Mouse (Mus musculus) liver, embryonic 13.5 days (tissue): ENCODE data around the gene Cux2. TPM values are rescaled to one million over a fixed set of nuclear protein-coding genes. Genes with fewer than 3 reads are reported as not detected.

Experiments
- ATAC-seq: fragments of 200-750 bp; cut with Nextera tagmentation; 2 replicates; pipeline ENCODE4 v1.8.0; 2017; ENCODE audit warnings: low read depth, mild to moderate bottlenecking, moderate number of reproducible peaks, moderate library complexity
- DNase-seq: peaks from one replicate; pipeline ENCODE4 v3.0.0; 2022
- H3K27ac ChIP-seq: fragments of 300-500 bp; sonication (generic); 2 replicates; pipeline ENCODE4 v1.5.1; 2015; ENCODE audit warnings: moderate library complexity, mild to moderate bottlenecking, inconsistent platforms
- H3K27me3 ChIP-seq: fragments of 300-500 bp; sonication (generic); 2 replicates; pipeline ENCODE4 v1.6.1; 2015; ENCODE audit warnings: mild to moderate bottlenecking, inconsistent platforms
- H3K36me3 ChIP-seq: fragments of 300-500 bp; sonication (generic); 2 replicates; pipeline ENCODE4 v1.6.1; 2015; ENCODE audit warnings: mild to moderate bottlenecking, inconsistent platforms
- H3K4me1 ChIP-seq: fragments of 300-500 bp; sonication (generic); replicated peaks from 2 replicates; pipeline ENCODE4 v1.6.1; 2015; ENCODE audit warnings: inconsistent platforms
- H3K4me2 ChIP-seq: fragments of 300-500 bp; sonication (generic); 2 replicates; pipeline ENCODE4 v1.6.1; 2015; ENCODE audit warnings: inconsistent platforms, mild to moderate bottlenecking, moderate library complexity
- H3K4me3 ChIP-seq: fragments of 300-500 bp; sonication (generic); replicated peaks from 2 replicates; pipeline ENCODE4 v1.5.1; 2015; ENCODE audit warnings: mild to moderate bottlenecking, inconsistent platforms
- H3K9ac ChIP-seq: fragments of 300-500 bp; sonication (generic); 2 replicates; pipeline ENCODE4 v1.6.1; 2015; ENCODE audit warnings: mild to moderate bottlenecking, inconsistent platforms
- H3K9me3 ChIP-seq: fragments of 300-500 bp; sonication (generic); replicated peaks from 2 replicates; pipeline ENCODE4 v1.6.1; 2016; ENCODE audit warnings: inconsistent platforms
- WGBS: fragments of 180-500 bp; shearing (Covaris S2); methylation state at CpG from one replicate; pipeline ENCODE4 v1.1.7; 2015; ENCODE audit not compliant: insufficient replicate concordance; 5-methylcytosine and 5-hydroxymethylcytosine counted together
- polyA plus RNA-seq: library from polyadenylated mRNA; unstranded; fragments of >200 nt; fragmentation: Nextera tagmentation; extraction: Ambion mirVana; gene quantifications from 2 replicates; pipeline ENCODE4 v1.2.1, GENCODE M21; 2015

Gene Cux2
- polyA plus RNA-seq, 1 experiment from 2014 or later = 0.59 TPM

GRCm38 (mm10) chr5:122035278-122035677 lies 14.6 kb downstream of the Cux2 start:
- Histone ChIP-seq H3K27me3 (no peaks in the 10 kb centered on the region; the same call in 1 of the 2 replicates), H3K9me3 (no peaks in the 10 kb centered on the region), H3K4me3 (no peak overlapping the region), H3K27ac (no peak overlapping the region), H3K9ac (no peak overlapping the region), H3K36me3 (no peaks in the 10 kb centered on the region), H3K4me1 (no peaks in the 10 kb centered on the region), H3K4me2 (no peak overlapping the region)
- ATAC-seq (no peak), DNase-seq (no peak)
- WGBS = 45% methylated on average over 5 of the region's 5 CpGs

DNA sequence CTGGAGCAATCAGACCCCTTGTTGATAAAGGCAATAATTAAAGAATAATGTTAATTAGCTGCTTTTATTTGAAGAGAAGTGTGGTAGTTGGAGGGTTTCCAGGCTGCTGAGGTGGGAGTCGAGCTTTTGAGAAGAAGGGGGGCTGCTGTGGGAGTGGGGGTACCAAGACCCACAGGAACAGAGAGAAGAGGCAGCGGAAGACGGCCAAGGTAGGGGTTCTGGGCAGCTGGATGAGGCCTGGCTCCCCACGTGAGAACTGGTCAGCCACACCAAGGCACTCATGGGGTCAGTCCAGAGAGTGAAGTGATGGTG lies 16.8 kb downstream of the Cux2 start:
- no peaks in the 10 kb centered on the region for H3K36me3 ChIP-seq
- no peak overlapping the region for H3K4me3 ChIP-seq
- WGBS = 46% methylated on average over 4 of the region's 4 CpGs
- no peaks in the 10 kb centered on the region for H3K27me3 ChIP-seq
- no peak overlapping the region for H3K9ac ChIP-seq
- ATAC-seq (no peak), DNase-seq (no peak)
- H3K9me3 ChIP-seq = no peaks in the 10 kb centered on the region
- H3K4me1 ChIP-seq = no peaks in the 10 kb centered on the region
- H3K4me2 ChIP-seq = no peak overlapping the region
- H3K27ac ChIP-seq = no peak overlapping the region

GRCm38 (mm10) chr5:122032471-122033166 lies 17.3 kb downstream of the Cux2 start:
- H3K4me1 ChIP-seq = no peaks in the 10 kb centered on the region
- H3K9ac ChIP-seq = no peak overlapping the region
- 71% methylated on average over 19 of the region's 19 CpGs for WGBS
- H3K9me3 ChIP-seq = no peaks in the 10 kb centered on the region
- no peak overlapping the region for H3K4me2 ChIP-seq
- H3K36me3 ChIP-seq = no peaks in the 10 kb centered on the region
- H3K27ac ChIP-seq = no peak overlapping the region
- H3K4me3 ChIP-seq = no peak overlapping the region
- H3K27me3 ChIP-seq = no peaks in the 10 kb centered on the region
- no peak for DNase-seq
- no peak for ATAC-seq

DNA sequence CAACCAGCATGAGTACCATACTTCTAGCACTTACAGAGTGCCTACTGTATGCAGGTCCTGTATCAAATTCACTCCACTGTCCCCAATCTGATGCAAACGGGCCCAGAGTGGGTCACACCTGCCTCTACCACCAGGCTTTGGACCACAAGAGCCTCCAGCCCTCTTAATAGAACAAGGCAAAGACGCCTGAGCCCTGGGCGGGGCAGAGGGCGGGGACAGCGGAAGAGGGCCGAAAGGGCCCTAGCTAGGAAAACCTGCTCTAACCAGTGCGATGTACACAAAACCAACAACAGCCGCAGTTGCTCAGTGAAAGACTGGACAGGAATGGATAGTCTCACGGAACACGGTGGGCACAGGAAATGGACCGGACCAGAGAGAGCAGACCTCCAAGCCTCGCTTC lies 18.8 kb downstream of the Cux2 start:
- no peak for DNase-seq
- no peak for ATAC-seq
- Histone ChIP-seq H3K36me3 (no peaks in the 10 kb centered on the region), H3K27ac (no peak overlapping the region), H3K4me2 (no peak overlapping the region), H3K4me3 (no peak overlapping the region), H3K4me1 (no peaks in the 10 kb centered on the region), H3K9me3 (no peaks in the 10 kb centered on the region), H3K9ac (no peak overlapping the region), H3K27me3 (no peaks in the 10 kb centered on the region)
- WGBS = 58% methylated on average over 12 of the region's 12 CpGs

DNA sequence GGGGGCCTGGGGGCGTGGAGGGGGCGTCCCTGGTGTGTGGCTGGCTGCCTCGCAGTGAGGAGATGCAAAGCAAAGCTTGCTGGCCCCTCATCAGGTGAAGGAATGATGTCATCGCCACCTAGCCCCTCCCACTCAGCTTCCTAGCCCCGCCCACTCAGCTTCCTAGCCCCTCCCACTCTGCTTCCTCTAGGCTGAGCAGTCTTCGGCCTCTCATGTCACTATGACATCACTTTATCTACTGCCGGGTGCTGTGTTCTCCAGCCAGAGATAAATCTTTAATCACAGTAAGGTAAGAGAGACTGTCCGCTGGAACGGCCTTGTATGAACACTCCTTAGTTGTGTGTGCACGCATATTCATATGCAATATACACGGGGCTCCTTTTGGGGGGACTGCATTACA lies 19.3 kb downstream of the Cux2 start:
- DNase-seq (no peak), ATAC-seq (no peak)
- no peak overlapping the region for H3K4me3 ChIP-seq
- no peaks in the 10 kb centered on the region for H3K27me3 ChIP-seq
- H3K4me2 ChIP-seq = no peak overlapping the region
- no peaks in the 10 kb centered on the region for H3K4me1 ChIP-seq
- 47% methylated on average over 11 of the region's 11 CpGs for WGBS
- H3K27ac ChIP-seq = no peak overlapping the region
- no peaks in the 10 kb centered on the region for H3K36me3 ChIP-seq
- no peak overlapping the region for H3K9ac ChIP-seq
- no peaks in the 10 kb centered on the region for H3K9me3 ChIP-seq

DNA sequence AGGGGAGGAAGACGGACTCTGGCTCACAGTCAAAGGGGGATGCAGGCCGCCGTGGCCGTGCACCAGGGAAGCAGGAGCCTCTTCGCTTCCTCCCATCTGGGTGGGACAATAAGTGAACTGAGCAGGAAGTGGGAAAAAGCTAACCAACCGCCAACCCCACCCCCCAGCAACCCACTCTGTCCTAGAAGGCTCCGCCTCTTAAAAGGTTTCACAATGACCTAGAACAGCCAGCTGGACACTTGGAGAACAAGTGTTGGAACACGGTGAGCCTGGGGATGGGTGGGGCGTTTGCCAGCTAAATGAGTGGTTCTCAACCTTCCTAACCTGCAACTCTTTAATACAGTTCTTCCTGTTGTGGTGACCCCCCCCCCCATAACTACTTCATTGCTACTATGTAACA lies 23.1 kb downstream of the Cux2 start:
- 35% methylated on average over 9 of the region's 9 CpGs for WGBS
- Histone ChIP-seq H3K4me2 (peak overlapping the region; percentile 33), H3K27ac (peak overlapping the region; percentile 72)

DNA sequence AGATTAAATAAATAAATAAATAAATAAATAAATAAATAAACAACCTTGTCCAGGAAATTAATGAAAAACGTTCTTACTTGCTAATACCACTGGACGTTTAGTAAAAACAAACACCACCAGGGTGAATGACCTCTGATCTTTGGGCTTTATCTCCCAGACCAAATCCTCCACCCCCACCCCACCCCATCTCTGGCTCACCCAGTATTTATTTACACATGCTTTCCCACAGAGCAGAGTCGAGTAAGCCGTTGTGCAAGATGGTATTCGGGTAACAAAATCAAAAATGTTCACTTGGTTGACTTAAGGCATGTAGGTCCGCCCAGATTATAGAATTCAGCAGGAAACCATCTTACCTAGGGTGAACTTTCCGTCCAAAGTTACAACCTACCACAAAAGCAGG lies 23.6 kb downstream of the Cux2 start:
- Histone ChIP-seq H3K9me3 (peaks cover 6% of the 10 kb centered on the region; the same call in 1 of the 2 replicates), H3K9ac (no peak overlapping the region), H3K27ac (peak overlapping the region; percentile 72), H3K4me1 (no peaks in the 10 kb centered on the region), H3K27me3 (no peaks in the 10 kb centered on the region), H3K4me3 (no peak overlapping the region), H3K36me3 (no peaks in the 10 kb centered on the region), H3K4me2 (peak overlapping the region; percentile 33)
- ATAC-seq (peak; percentile 67), DNase-seq (no peak)
- 50% methylated on average over 7 of the region's 7 CpGs for WGBS

More for the DNA sequence above, 23.1 kb downstream of the Cux2 start:
- H3K4me1 ChIP-seq = no peaks in the 10 kb centered on the region
- H3K4me3 ChIP-seq = no peak overlapping the region
- DNase-seq (no peak), ATAC-seq (peak; percentile 33; the same call in 1 of the 2 replicates)
- no peaks in the 10 kb centered on the region for H3K27me3 ChIP-seq
- no peak overlapping the region for H3K9ac ChIP-seq
- H3K9me3 ChIP-seq = peaks cover 6% of the 10 kb centered on the region; the same call in 1 of the 2 replicates
- no peaks in the 10 kb centered on the region for H3K36me3 ChIP-seq

- H3K4me2 ChIP-seq = no peak overlapping the region
- no peak for ATAC-seq
- DNase-seq = no peak
- H3K9me3 ChIP-seq = peaks cover 6% of the 10 kb centered on the region; the same call in 1 of the 2 replicates
- no peaks in the 10 kb centered on the region for H3K27me3 ChIP-seq
- no peak overlapping the region for H3K27ac ChIP-seq
- no peak overlapping the region for H3K4me3 ChIP-seq
- H3K9ac ChIP-seq = no peak overlapping the region
- no peaks in the 10 kb centered on the region for H3K36me3 ChIP-seq
- WGBS = 70% methylated on average over 11 of the region's 11 CpGs
- no peaks in the 10 kb centered on the region for H3K4me1 ChIP-seq
These were observed 24.8 kb downstream of the Cux2 start for GRCm38 (mm10) chr5:122025117-122025516.

- H3K4me3 ChIP-seq = no peak overlapping the region
- H3K9me3 ChIP-seq = peaks cover 6% of the 10 kb centered on the region; the same call in 1 of the 2 replicates
- ATAC-seq (peak; percentile 43), DNase-seq (no peak)
- H3K27ac ChIP-seq = no peak overlapping the region
- no peaks in the 10 kb centered on the region for H3K36me3 ChIP-seq
- WGBS = 69% methylated on average over 17 of the region's 17 CpGs
- no peak overlapping the region for H3K9ac ChIP-seq
- peak overlapping the region; percentile 13 for H3K4me2 ChIP-seq
- no peaks in the 10 kb centered on the region for H3K27me3 ChIP-seq
- peaks cover 26% of the 10 kb centered on the region for H3K4me1 ChIP-seq
These were observed 30.6 kb downstream of the Cux2 start for GRCm38 (mm10) chr5:122019288-122019687.

DNA sequence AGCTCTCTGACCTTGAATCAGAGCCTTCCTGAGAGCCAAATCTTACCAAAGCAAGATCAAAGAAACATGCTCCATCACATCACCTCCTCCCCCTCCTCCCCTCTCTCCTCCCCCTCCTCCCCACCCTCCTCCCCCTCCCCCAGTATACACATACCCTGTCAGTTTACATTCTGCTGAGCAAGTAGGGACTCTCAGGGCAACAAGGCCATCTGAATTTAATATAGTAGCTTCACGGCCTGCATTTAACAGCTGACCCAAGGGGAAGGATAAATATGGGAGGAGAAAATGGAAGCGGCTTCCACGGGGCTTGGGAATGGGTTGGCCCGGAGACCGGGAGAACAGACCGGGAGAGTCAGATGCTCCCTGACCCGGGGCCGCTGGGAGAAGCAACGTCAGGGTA lies 32.1 kb downstream of the Cux2 start:
- Histone ChIP-seq H3K4me2 (no peak overlapping the region; the same call in 1 of the 2 replicates), H3K27ac (no peak overlapping the region), H3K27me3 (no peaks in the 10 kb centered on the region), H3K36me3 (no peaks in the 10 kb centered on the region), H3K9ac (no peak overlapping the region), H3K4me3 (no peak overlapping the region), H3K4me1 (peaks cover 26% of the 10 kb centered on the region), H3K9me3 (peaks cover 3% of the 10 kb centered on the region; the same call in 1 of the 2 replicates)
- 68% methylated on average over 9 of the region's 9 CpGs for WGBS
- ATAC-seq = no peak
- no peak for DNase-seq

- 59% methylated on average over 13 of the region's 13 CpGs for WGBS
- Histone ChIP-seq H3K4me1 (peaks cover 26% of the 10 kb centered on the region), H3K36me3 (no peaks in the 10 kb centered on the region), H3K27ac (no peak overlapping the region), H3K4me3 (no peak overlapping the region), H3K27me3 (no peaks in the 10 kb centered on the region), H3K9ac (no peak overlapping the region), H3K9me3 (no peaks in the 10 kb centered on the region), H3K4me2 (no peak overlapping the region; the same call in 1 of the 2 replicates)
- no peak for ATAC-seq
- DNase-seq = no peak
These were observed 32.6 kb downstream of the Cux2 start for GRCm38 (mm10) chr5:122017269-122017668.

GRCm38 (mm10) chr5:122016744-122017143 lies 33.2 kb downstream of the Cux2 start:
- Histone ChIP-seq H3K9me3 (no peaks in the 10 kb centered on the region), H3K27ac (no peak overlapping the region), H3K4me1 (peaks cover 26% of the 10 kb centered on the region), H3K9ac (no peak overlapping the region), H3K4me2 (no peak overlapping the region), H3K27me3 (no peaks in the 10 kb centered on the region), H3K4me3 (no peak overlapping the region), H3K36me3 (no peaks in the 10 kb centered on the region)
- no peak for DNase-seq
- no peak for ATAC-seq
- 61% methylated on average over 6 of the region's 6 CpGs for WGBS
